Mouse (Mus musculus): ENCODE results near the gene Zfp385c. TPM values are rescaled to one million over a fixed set of nuclear protein-coding genes. Genes with fewer than 3 reads are reported as not detected.
"Not testable (repeated sequence)": the region's sequence is repeated elsewhere in the genome, so short reads cannot be mapped to it uniquely, and the experiment has no call there.

Zfp385c gene
- total RNA-seq, 2 experiments from 2014 or later = 0.10 to 0.16 TPM

- DNase-seq (ENCODE audit: low spot score in 2 of 2) = no peak
Observed at GRCm38 (mm10) chr11:100693154-100693553, 899 bp upstream of the Zfp385c start.

GRCm38 (mm10) chr11:100690389-100690788 is 1.9 kb downstream of the Zfp385c start:
- DNase-seq (ENCODE audit: low spot score in 2 of 2) = no peak

GRCm38 (mm10) chr11:100688443-100688842 is 3.8 kb downstream of the Zfp385c start:
- DNase-seq (ENCODE audit: low spot score in 2 of 2) = no peak

- DNase-seq (ENCODE audit: low spot score in 2 of 2) = no peak
Observed at GRCm38 (mm10) chr11:100687265-100687664, 5.0 kb downstream of the Zfp385c start.

GRCm38 (mm10) chr11:100685371-100685770 is 6.9 kb downstream of the Zfp385c start:
- no peak for DNase-seq (ENCODE audit: low spot score in 2 of 2)

- DNase-seq (ENCODE audit: low spot score in 2 of 2) = no peak
Observed at GRCm38 (mm10) chr11:100684084-100684483, 8.2 kb downstream of the Zfp385c start.

- no peak for DNase-seq (ENCODE audit: low spot score in 2 of 2)
Observed at GRCm38 (mm10) chr11:100682526-100682925, 9.7 kb downstream of the Zfp385c start.

- no peak for DNase-seq (ENCODE audit: low spot score in 2 of 2)
Observed at GRCm38 (mm10) chr11:100681826-100682225, 10.4 kb downstream of the Zfp385c start.

- DNase-seq (ENCODE audit: low spot score in 2 of 2) = no peak
Observed at GRCm38 (mm10) chr11:100677810-100678209, 14.4 kb downstream of the Zfp385c start.

- DNase-seq (ENCODE audit: low spot score in 2 of 2) = peak; percentile 45 to 49
Observed at GRCm38 (mm10) chr11:100673169-100673568, 19.1 kb downstream of the Zfp385c start.

- DNase-seq (ENCODE audit: low spot score in 2 of 2) = no peak
Observed at GRCm38 (mm10) chr11:100671956-100672355, 20.3 kb downstream of the Zfp385c start.

- DNase-seq (ENCODE audit: low spot score in 2 of 2) = no peak
Observed at GRCm38 (mm10) chr11:100671049-100671448, 21.2 kb downstream of the Zfp385c start.

GRCm38 (mm10) chr11:100659806-100660205 is 32.4 kb downstream of the Zfp385c start:
- DNase-seq (ENCODE audit: low spot score in 2 of 2) = no peak

- DNase-seq (ENCODE audit: low spot score in 2 of 2) = no peak
Observed at GRCm38 (mm10) chr11:100656458-100656857, 35.8 kb downstream of the Zfp385c start.

GRCm38 (mm10) chr11:100655589-100655988 is 36.7 kb downstream of the Zfp385c start:
- not testable (repeated sequence) for DNase-seq (ENCODE audit: low spot score in 2 of 2)

- DNase-seq (ENCODE audit: low spot score in 2 of 2) = peak in 1 of 2 experiments; percentile 59
Observed at GRCm38 (mm10) chr11:100651748-100652147, 40.5 kb downstream of the Zfp385c start.

- DNase-seq (ENCODE audit: low spot score in 2 of 2) = no peak
Observed at GRCm38 (mm10) chr11:100651205-100651604, 41.0 kb downstream of the Zfp385c start.

- no peak for DNase-seq (ENCODE audit: low spot score in 2 of 2)
Observed at GRCm38 (mm10) chr11:100648405-100648804, 43.9 kb downstream of the Zfp385c start.

- peak in 1 of 2 experiments; percentile 51 for DNase-seq (ENCODE audit: low spot score in 2 of 2)
Observed at GRCm38 (mm10) chr11:100646265-100646664, 46.0 kb downstream of the Zfp385c start.

- DNase-seq (ENCODE audit: low spot score in 2 of 2) = no peak
Observed at GRCm38 (mm10) chr11:100643612-100644575, 48.4 kb downstream of the Zfp385c start.

GRCm38 (mm10) chr11:100640159-100640906 is 51.9 kb downstream of the Zfp385c start:
- DNase-seq (ENCODE audit: low spot score in 2 of 2) = no peak

- DNase-seq (ENCODE audit: low spot score in 2 of 2) = no peak
Observed at GRCm38 (mm10) chr11:100634530-100634929, 57.7 kb downstream of the Zfp385c start.

Data from adrenal gland, adult 18-20 months (tissue).